Mouse (Mus musculus) gastrocnemius, postnatal 4 days (tissue): ENCODE measurements around the gene Mrtfb. TPM values are rescaled to one million over a fixed set of nuclear protein-coding genes. Genes with fewer than 3 reads are reported as not detected.
"Not testable (repeated sequence)": the region's sequence is repeated elsewhere in the genome, so short reads cannot be mapped to it uniquely, and the experiment has no call there.

ENCODE experiments used
- DNase-seq, 2 experiments: peaks; one replicate each; pipeline ENCODE4 v3.0.0; 2021 to 2022; ENCODE audit warnings: low spot score in 2 of 2, mixed read lengths in 2 of 2
- total RNA-seq, 2 experiments: library from RNA; stranded (reverse); gene quantifications; 2 replicates each; pipeline ENCODE4 v1.2.3; 2021

Mrtfb gene
- total RNA-seq, 2 experiments from 2014 or later, result 32.0 to 32.9 TPM

DNA sequence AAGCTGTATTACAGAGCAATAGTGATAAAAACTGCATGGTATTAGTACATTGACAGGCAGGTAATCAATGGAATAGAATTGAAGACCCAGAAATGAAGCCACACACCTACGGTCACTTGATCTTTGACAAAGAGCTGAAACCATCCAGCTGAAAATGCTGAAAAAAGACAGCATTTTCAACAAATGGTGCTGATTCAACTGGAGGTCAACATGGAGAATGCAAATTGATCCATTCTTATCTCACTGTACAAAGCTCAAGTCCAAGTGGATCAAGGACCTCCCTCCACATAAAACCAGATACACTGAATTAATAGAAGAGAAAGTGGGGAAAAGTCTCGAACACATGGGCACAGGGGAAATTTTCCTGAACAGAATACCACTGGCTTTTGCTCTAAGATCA lies 89.5 kb downstream of the Mrtfb start:
- DNase-seq, result not testable (repeated sequence)

GRCm38 (mm10) chr16:13350729-13351128 lies 94.4 kb downstream of the Mrtfb start:
- no peak for DNase-seq

DNA sequence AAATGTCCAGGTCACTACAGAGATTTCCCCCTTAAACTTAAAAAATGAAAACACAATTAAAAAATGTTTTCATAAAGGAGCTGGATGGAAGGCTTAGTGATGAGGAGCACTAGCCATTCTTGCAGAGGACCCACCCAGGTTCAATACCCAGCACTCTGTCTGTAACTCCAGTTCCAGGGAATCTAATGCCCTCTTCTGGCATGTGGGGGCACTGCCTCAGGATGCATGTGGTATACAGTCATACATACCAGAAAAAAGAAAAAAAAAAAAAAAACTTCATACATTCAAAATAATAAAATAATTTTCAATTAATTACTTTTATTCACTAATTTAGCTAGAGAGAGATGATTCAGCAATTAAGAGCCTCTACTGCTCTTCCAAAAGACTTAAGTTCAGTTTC lies 95.0 kb downstream of the Mrtfb start:
- no peak for DNase-seq

DNA sequence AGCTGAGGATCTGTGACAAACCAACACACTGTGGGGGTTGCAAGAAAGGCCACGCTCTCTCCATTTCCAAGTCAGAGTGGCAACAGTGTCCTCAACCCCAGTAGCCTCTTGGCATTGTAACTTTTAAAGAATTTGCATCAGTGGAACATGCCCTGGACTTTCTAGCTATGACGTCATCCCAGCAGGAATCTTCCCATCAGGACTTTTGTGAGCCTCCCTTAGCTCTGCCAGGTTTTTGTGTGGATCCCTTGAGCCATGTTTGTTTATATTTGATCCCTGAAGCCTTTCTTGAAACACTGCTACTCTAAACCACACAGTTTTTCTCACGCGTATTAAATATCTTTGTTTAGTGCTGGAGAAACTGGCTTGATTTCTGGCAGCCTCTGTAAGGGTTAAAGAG lies 97.6 kb downstream of the Mrtfb start:
- DNase-seq, result no peak

DNA sequence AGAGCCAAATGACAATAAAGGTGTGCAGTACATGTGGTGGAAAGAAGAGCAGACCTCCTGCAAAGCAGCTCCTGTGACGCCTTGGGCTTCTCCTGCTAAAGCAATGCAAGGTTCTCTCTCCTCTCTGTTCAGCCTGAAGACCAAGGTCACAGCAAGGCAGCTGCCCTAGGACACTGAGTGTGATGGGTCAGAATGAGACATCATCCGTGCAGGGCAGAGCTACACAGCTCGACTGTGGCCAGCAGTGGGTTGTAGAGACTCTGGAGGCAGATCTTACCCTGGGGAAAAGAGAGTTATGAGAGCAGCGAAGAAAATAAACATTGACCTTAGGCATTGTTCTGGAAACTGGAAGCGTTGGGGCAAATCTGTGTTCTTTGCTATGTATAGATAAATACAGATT lies 98.2 kb downstream of the Mrtfb start:
- DNase-seq, result no peak

GRCm38 (mm10) chr16:13357806-13358679 lies 101.8 kb downstream of the Mrtfb start:
- DNase-seq, result peak in 1 of 2 experiments; percentile 69

GRCm38 (mm10) chr16:13358741-13359140 lies 102.5 kb downstream of the Mrtfb start:
- no peak for DNase-seq

GRCm38 (mm10) chr16:13359405-13359858 lies 103.2 kb downstream of the Mrtfb start:
- no peak for DNase-seq

DNA sequence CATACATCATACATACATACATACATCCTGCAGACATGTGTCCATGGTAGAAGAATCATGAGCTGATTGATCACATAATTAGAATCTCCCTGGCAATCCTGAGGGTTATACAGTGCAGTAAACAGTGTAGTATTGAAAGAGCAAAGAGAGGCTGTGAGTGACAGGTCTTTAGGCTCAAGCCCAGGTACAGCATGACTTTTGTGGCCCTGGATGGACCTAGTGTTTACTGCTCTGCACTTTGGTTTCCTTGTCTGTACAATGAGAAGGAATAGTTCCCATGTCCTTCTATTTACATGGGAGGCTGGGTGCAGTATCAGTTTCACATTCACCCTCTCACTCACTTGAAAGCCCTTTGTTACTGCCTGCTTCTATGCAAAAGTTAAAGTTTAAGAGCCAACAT lies 103.9 kb downstream of the Mrtfb start:
- no peak for DNase-seq

- DNase-seq, result no peak
These were observed 104.6 kb downstream of the Mrtfb start for GRCm38 (mm10) chr16:13360835-13361234.

DNA sequence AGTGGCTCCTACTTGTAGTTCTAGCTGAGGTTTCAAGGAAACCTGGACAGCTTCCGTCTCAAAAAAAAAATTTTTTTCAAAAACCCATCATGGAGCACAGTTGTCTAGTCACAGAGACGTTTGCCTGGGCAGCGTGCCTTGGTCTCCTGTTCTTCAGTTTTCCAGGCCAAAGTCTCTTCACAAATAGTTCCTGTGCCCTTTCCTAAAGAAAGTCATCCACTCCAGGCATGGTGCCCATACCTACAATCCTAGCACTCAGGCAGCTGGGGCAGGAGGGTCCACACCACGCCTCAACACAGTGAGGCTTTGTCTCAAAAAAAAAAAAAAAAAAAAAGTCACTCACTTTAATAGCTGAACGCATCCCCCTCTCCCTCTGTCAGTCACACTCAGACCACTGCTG lies 106.9 kb downstream of the Mrtfb start:
- no peak for DNase-seq

- DNase-seq, result no peak
These were observed 107.9 kb downstream of the Mrtfb start for GRCm38 (mm10) chr16:13364145-13364544.

DNA sequence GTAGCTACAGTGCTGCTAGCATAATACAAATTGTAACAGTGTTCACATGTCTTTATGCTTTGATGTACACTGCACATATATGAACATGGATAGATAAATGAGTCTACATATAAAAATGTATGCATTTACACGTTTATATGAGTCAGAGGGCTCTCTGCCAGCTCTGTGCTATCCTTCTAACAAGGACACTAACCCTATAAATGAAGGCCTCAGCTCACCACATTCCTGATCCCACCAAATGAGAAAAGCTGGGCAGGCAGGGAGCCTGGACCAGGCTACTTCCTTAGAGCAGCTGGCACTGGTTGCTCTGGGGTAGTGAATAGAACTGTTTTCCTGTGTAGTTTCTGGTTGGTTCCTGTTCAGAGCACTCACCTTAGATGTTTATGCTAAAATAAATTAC lies 110.0 kb downstream of the Mrtfb start:
- DNase-seq, result no peak

- no peak for DNase-seq
These were observed 110.7 kb downstream of the Mrtfb start for GRCm38 (mm10) chr16:13366802-13367465.

DNA sequence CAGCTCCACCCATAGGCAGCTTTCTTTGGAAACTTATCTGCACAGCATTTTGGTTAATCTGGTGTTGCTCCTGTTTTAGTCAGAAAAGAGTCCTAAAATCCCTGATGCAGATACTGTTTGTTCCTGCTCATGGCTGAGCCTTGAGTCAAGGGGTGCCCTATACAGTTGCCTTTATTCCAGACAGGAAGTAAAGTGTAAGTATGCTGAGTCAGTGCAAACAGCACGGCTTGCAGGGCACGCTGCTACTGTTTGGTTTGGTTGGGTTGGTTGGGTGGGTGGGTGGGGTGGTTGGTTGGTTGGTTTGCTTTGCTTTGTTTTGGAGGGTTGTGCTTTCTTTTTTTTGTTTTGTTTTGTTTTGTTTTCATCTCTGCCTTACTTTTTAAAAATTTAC lies 111.2 kb downstream of the Mrtfb start:
- DNase-seq, result no peak

- no peak for DNase-seq
These were observed 112.4 kb downstream of the Mrtfb start for GRCm38 (mm10) chr16:13368645-13369044.

DNA sequence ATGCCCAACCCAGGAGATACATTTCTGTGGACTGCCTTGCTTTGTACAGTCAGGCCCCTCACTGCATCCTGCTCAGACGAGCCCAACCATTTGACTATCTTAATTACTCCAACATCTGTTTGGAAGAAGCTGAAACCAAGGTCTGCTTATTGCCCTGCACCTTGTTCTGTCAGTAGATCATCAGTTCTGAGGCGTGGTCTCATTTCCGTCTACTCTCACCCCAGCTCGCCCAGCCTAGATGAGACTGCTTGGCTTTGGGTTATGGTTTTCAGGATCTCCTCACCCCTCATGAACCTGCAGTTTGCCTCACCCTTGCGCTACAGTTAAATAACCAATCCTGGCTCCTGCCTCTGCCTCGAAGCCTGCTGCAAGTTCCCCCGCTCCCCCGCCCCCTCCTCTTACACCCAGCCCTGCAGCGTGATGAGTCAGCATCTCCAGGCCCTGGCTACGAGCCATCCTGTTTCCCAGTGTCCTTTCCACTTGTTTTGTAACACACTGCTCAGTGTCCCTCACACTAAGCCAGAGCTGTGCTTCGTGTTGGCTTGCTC lies 115.5 kb downstream of the Mrtfb start:
- peak; percentile 74 to 89 for DNase-seq

GRCm38 (mm10) chr16:13372899-13373533 lies 116.7 kb downstream of the Mrtfb start:
- DNase-seq, result no peak

- no peak for DNase-seq
These were observed 120.7 kb downstream of the Mrtfb start for GRCm38 (mm10) chr16:13376947-13377486.

GRCm38 (mm10) chr16:13378157-13378556 lies 121.9 kb downstream of the Mrtfb start:
- no peak for DNase-seq

DNA sequence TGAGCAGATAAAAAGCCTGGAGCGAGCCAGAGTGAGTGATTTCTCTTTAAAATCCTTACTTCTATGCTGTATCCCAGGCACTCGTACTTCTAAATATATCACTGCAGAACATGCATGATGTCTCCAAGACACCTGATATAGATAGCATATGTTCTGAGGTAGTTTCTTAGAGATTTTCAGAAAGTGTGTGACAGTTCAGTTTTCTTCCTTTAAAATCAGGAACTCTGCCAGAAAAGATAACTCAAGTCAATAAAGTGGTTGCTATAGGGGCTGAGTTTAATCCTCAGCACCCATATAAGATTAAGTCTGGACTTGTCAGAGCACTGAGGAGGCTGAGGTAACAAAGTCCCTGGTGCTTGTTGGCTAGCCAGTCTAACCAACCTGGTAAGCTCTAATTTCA lies 123.6 kb downstream of the Mrtfb start:
- no peak for DNase-seq
